Mouse (Mus musculus): ENCODE data around the gene Ptger1. TPM values are rescaled to one million over a fixed set of nuclear protein-coding genes. Genes with fewer than 3 reads are reported as not detected.

Gene Ptger1
- total RNA-seq, 2 experiments from 2014 or later: 1.1 to 1.2 TPM

DNA sequence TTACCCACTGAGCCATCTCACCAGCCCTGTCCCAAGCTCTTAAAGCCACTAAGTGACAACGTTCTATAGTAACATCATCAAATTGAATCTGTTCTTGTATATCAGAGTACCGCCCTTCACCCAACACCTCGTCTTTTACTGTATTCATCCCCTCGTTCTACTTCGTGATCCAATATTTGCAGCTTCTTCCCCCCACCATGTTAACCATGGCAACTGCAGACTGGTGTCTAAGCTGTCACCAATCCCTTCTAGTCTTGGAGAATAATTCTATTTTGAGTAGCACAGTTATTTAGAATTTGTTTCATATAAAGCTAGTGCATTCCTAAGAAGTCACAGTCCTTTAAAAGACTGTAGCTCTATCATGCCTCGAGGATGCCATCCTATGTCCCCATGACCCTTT lies 22.8 kb downstream of the Ptger1 start:
- intact Hi-C loops (cut with DNase I): no loop called here
- no peak for DNase-seq (ENCODE audit: low spot score in 2 of 2)

DNA sequence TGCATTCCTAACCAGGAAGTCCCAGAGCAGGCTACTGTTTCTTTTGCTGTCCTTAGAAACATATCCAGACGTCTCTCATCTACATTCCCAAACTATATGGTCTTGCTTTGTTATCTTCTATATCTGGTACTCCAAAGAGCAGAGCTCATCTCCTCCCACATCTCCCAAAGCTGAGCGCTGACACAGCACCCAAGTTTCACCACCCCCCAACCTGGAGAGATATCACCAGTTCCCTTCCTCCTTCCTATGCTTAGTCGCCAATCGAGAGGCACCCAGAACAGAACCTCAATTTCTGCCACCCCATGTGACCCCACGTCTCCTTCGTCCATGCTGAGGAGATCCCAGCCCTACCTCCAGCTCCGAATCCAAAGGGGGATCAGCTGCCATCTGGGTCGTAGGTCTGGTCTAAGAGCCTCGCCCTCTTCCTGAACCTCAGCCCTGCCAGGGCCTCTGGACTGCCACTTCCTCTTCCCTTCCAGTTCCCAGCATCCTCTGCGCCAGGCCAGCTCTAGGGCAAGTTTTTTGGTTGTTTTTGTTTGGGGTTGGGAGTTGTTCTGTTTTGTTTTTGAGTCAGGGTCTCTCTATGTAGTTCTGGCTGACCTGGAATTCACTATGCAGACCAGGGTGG lies 27.2 kb downstream of the Ptger1 start:
- intact Hi-C loops (cut with DNase I): no loop called here
- DNase-seq (ENCODE audit: low spot score in 2 of 2): peak in 1 of 2 experiments; percentile 45

- peak in 1 of 2 experiments; percentile 55 for DNase-seq (ENCODE audit: low spot score in 2 of 2)
- intact Hi-C loops (cut with DNase I): loop anchor here (5.0 kb wide), 1 partner anchor 32 kb away; no protein-coding TSS in a partner anchor
Observed at GRCm38 (mm10) chr8:83694369-83695160, 28.1 kb downstream of the Ptger1 start.

DNA sequence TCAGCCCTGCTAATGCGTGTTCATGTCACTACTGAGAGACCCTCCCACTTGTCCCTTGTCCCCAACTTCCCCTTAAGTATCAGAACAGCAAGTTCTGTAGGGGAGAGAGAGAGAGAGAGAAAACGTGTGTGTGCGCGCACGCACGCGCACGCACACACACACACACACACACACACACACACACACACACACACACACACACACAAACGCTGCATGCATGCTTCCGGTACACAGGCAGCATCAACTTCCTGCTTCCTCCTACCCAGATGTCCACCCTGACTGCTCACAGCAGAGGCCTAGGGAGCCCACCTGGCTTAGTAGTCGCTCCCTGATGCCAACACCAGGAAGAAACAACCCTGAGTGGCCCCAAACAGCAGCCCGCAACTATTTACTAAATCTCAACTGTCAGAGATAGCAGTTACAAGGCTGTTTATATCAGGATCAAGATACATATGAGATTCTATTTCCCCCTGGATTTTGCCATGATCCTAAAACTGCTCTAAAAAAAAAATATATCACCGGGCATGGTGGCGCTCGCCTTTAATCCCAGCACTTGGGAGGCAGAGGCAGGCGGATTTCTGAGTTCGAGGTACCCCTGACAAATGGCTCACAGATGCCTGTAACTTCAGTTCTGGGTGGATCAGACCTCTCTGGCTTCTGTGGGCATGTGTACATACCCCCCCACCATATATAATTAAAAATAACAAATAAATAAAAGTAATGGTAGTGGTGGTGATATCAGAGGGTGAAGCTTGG lies 29.1 kb downstream of the Ptger1 start:
- DNase-seq (ENCODE audit: low spot score in 2 of 2): no peak
- intact Hi-C loops (cut with DNase I): loop anchor here (5.0 kb wide), 1 partner anchor 33 kb away; no protein-coding TSS in a partner anchor

- intact Hi-C loops (cut with DNase I): loop anchor here (5.0 kb wide), 1 partner anchor 35 kb away; no protein-coding TSS in a partner anchor
- no peak for DNase-seq (ENCODE audit: low spot score in 2 of 2)
Observed at GRCm38 (mm10) chr8:83697374-83698220, 31.1 kb downstream of the Ptger1 start.

- intact Hi-C loops (cut with DNase I): loop anchor here (5.0 kb wide), 1 partner anchor 36 kb away; no protein-coding TSS in a partner anchor
- peak in 1 of 2 experiments; percentile 62 for DNase-seq (ENCODE audit: low spot score in 2 of 2)
Observed at GRCm38 (mm10) chr8:83698291-83698660, 31.8 kb downstream of the Ptger1 start.

- intact Hi-C loops (cut with DNase I): loop anchor here (5.0 kb wide), 1 partner anchor 37 kb away; no protein-coding TSS in a partner anchor
- peak; percentile 59 to 74 for DNase-seq (ENCODE audit: low spot score in 2 of 2)
Observed at GRCm38 (mm10) chr8:83698661-83699453, 32.4 kb downstream of the Ptger1 start, which contains the start of gene Pkn1. TSS of gene Pkn1 (minus strand) at chr8:83699179.

- intact Hi-C loops (cut with DNase I): loop anchor here (5.0 kb wide), 1 partner anchor 37 kb away; no protein-coding TSS in a partner anchor
- no peak for DNase-seq (ENCODE audit: low spot score in 2 of 2)
Observed at GRCm38 (mm10) chr8:83699566-83699965, 33.1 kb downstream of the Ptger1 start.

- intact Hi-C loops (cut with DNase I): no loop called here
- DNase-seq (ENCODE audit: low spot score in 2 of 2): no peak
Observed at GRCm38 (mm10) chr8:83700423-83701085, 34.1 kb downstream of the Ptger1 start.

GRCm38 (mm10) chr8:83703426-83703825 lies 36.9 kb downstream of the Ptger1 start:
- intact Hi-C loops (cut with DNase I): no loop called here
- peak in 1 of 2 experiments; percentile 47 for DNase-seq (ENCODE audit: low spot score in 2 of 2)

DNA sequence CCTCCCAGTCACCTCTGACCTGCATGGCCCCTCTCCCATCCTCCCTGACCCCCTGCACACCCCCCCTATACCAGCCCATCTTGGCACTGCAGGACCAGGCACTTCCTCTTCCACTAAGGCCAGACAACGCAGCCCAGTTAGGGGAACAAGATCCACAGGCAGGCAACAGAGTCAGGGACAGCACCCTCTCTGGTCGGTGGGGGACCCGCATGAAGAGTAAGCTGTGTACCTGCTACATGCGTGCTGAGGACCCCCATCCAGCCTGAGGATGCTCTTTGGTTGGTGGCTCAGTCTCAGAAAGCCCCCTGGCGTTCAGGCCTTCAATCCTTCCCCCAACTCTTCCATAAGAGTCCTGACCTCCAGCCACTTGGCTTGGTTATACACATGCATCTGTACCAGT lies 39.9 kb downstream of the Ptger1 start:
- DNase-seq (ENCODE audit: low spot score in 2 of 2): no peak
- intact Hi-C loops (cut with DNase I): no loop called here

- intact Hi-C loops (cut with DNase I): no loop called here
- DNase-seq (ENCODE audit: low spot score in 2 of 2): peak in 1 of 2 experiments; percentile 66
Observed at GRCm38 (mm10) chr8:83707554-83707953, 41.1 kb downstream of the Ptger1 start.

GRCm38 (mm10) chr8:83714676-83715030 lies 48.2 kb downstream of the Ptger1 start:
- intact Hi-C loops (cut with DNase I): loop anchor here (5.0 kb wide), 1 partner anchor 47 kb away; the partner anchor contains the start of gene Ptger1
- DNase-seq (ENCODE audit: low spot score in 2 of 2): no peak

- intact Hi-C loops (cut with DNase I): loop anchor here (5.0 kb wide), 1 partner anchor 48 kb away; the partner anchor contains the start of gene Ptger1
- DNase-seq (ENCODE audit: low spot score in 2 of 2): peak; percentile 97 to 98
Observed at GRCm38 (mm10) chr8:83715031-83715690, 48.7 kb downstream of the Ptger1 start, which contains the start of gene Ddx39. TSS of gene Ddx39 (plus strand) at chr8:83715177.

GRCm38 (mm10) chr8:83715771-83716170 lies 49.3 kb downstream of the Ptger1 start:
- no peak for DNase-seq (ENCODE audit: low spot score in 2 of 2)
- intact Hi-C loops (cut with DNase I): loop anchor here (5.0 kb wide), 1 partner anchor 48 kb away; the partner anchor contains the start of gene Ptger1

DNA sequence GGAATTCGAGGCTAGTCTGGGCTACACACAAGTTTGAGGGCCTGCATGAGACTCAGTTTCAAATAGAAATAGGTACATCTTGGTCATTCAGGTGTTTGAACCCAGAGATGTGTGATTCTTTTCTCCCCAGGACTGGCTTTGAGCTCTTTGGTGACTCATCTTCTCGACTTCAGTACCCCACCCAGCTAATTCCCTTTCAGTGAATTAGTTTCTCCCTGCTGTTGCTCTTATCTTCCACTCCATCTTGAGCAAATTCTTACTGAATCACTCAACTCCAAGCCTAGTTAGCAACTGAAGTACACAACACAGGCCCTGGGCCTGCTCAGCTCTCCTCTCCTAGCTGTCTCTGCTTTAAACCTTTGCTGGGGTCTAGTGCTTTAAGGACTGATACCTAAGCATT lies 50.1 kb downstream of the Ptger1 start:
- intact Hi-C loops (cut with DNase I): loop anchor here (5.0 kb wide), 1 partner anchor 49 kb away; the partner anchor contains the start of gene Ptger1
- DNase-seq (ENCODE audit: low spot score in 2 of 2): no peak

DNA sequence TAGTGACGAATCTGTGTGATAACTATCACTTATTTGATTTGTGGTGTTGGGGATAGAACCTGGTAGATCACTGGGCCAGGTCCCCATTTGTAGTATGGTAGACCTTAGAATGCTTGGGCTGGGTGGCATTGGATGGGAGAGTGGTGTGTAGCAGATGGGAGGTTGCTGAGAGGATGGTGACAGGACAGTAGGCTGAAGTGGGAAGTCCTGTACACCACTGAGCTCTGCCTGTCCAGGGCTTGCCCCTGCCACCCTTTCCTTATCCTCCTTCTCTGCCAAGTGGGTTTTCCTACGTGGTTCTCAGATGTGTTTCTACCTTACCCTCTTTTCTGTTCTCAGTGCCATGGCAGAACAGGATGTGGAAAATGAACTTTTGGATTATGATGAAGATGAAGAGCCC lies 52.6 kb downstream of the Ptger1 start:
- intact Hi-C loops (cut with DNase I): loop anchor here (5.0 kb wide), 1 partner anchor 52 kb away; the partner anchor contains the start of gene Ptger1
- DNase-seq (ENCODE audit: low spot score in 2 of 2): no peak
